Mouse (Mus musculus): ENCODE results near the gene Gm973. TPM values are rescaled to one million over a fixed set of nuclear protein-coding genes. Genes with fewer than 3 reads are reported as not detected.

Gene Gm973
- polyA plus RNA-seq (2012; rRNA removed), result 0.12 and 0.15 TPM in 2 replicates

DNA sequence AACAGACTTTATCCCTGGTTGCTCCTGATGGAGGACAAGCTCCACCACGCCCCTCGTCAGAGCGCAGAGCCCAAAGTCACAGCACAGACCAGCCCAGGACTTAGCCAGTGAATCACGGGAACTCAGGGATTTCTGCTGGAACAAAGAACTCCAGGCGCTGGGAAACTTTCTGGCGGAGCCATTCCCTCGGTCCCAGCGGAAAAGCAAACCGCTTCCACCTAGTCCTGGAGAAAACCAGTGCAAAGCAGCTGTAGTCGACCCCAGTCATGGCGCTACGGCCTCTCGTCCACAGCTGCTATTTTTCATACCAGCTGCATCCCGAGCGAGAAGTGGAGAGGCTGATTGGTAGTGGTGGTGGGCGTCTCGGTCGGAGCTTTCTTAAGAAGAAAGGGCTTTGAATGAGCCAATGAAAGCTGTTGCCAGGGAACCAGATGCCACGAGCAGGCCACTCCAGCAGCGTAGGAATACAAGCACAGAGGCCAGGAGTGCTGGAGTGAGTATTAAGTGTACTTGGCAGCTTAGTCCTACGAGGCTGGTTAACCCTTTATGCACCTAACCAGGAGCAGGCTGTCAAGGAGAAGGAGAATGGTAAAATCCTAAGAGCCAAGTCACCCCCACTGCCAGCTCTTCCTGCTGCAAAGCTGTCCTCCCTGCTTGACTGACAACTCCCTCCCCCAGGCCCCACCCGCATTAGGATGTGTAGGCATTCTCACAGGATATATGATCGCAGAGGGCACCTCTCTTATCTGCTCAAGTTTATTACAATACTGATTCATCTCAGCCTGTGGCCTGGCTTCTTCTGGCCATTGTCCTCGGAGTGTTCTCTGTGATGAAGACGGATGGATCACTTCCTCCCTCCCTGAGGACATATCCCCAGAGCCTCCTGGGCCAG lies at the start of gene Gm973:
Gene Gm973, plus strand, starts transcription at position 239 of the 892 bp plus-strand sequence.

DNA sequence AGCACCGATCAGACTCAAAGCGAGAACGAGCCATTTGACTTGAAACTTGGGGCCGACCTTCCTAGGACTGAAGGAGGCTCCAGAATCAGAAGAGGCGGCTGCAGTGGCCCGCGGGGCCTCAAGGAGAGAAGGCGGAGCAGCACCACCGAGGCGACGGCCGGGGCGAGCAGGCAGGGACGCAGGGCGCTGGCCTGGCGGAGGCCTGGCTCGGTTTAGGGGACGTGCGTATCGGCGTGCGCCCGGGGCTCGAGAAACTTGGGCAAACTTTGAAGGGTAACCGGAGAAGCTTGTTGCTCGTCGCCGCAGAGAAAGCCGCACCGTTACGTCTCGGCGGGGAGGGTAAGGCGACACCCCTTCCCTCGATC lies 33.8 kb upstream of the Gm973 start, which contains the start of gene Fzd7:
Gene Fzd7, plus strand, starts transcription at position 94 of the 365 bp plus-strand sequence.

DNA sequence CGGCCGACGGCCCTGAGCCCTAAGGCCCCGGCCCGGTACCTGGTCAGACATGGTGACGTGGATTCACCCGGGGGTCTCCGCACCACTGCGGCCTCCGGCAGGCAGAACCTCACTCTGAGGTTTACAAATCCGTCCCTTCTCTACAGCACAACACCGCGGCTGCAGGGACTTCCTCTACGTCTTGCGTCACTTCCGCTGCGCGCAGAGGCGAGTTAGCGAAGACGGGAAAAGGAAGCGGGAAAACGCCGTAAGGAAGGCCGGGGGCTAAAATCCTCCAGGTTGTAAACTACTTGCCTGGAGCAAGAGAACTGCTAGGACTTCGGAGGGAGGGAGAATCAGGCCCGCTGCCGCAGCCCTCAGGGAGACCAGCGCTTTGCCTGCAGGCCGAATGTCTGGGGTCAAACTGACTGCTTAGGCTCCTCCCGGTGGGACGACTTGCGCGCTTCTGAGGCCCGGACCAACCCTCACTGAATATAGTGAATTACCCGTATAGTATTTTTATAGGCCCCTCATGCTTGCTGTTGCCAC lies 154.6 kb downstream of the Gm973 start, which contains the start of gene Sumo1:
Gene Sumo1, minus strand, starts transcription at position 194 of the 528 bp plus-strand sequence.

DNA sequence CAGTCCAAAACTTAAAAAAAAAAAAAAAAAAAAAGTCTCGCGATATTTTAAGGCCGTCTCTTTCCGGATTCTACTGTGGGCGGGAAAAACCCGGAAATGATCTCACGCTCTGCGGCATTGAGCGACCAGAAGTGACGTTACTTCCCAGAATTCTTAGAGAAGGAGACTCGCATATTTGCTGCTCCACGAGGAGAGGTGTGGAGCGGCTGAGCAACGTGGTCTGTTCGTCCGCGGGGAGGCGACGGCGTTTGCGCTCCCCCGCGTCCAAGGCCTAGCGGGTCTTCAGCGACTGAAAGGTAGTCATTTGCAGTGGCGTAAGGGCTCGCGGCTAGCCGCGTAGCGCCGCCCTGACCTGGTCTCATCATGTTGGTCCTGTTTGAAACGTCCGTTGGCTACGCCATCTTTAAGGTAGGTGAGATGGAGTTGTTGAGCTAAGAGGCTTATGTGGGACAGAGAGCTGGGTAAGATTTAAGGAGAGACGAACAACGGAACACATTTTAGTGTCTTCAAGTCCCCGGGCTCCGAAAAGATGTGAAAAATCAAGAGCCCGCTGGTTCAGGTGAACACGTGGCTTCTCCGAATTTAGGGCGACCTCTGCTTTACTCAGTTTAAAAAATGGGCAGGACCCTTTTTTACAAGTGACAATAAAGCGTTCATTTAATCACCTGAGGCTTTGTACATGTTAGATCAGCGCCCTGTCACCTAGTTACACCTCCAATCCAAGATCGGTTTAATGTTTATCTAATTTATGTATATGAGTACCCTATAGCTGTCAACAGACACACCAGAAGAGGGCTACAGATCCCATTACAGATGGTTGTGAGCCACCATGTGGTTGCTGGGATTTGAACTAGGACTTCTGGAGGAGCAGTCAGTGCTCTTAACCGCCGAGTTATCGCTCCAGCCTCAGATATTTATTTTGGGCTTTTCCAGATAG lies 169.0 kb downstream of the Gm973 start, which contains the start of gene Nop58:
Gene Nop58, plus strand, starts transcription at position 153 of the 937 bp plus-strand sequence.

Other genes starting within 250 kb of the Gm973 start
- gene Fzd7, start 33.8 kb upstream of the Gm973 start, polyA plus RNA-seq (2012; rRNA removed), result 19.1 and 21.7 TPM in 2 replicates
- gene Sumo1, start 154.6 kb downstream of the Gm973 start, polyA plus RNA-seq (2012; rRNA removed), result 7.5 and 9.3 TPM in 2 replicates
- gene Nop58, start 168.7 kb downstream of the Gm973 start, polyA plus RNA-seq (2012; rRNA removed), result 23.7 and 25.2 TPM in 2 replicates
- gene Bmpr2, start 247.1 kb downstream of the Gm973 start, polyA plus RNA-seq (2012; rRNA removed), result 3.1 and 3.3 TPM in 2 replicates

Data from colon, adult 2 months (tissue).